Mouse (Mus musculus): ENCODE results near the gene Cpa3.

DNA sequence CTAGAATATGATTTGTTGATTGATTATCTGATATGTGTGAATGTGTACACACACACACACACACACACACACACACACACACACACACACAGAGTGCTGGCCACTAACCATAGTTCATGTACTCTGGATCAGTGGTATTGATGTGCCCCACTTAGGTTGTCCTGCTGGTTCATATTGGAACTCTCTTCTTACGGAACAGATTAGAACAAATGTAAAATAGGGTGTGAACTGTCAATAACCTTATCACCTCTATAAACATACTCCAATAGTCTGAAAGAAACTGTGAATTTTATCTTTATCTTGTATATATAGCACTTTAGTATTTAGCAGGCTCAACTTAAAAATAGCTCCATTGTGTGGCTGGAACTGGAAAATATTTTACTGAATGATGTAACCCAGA, 5.0 kb downstream of the Cpa3 start:
- TF ChIP-seq POLR2A (IDR thresholded peaks at IDR 0.05; ENCODE audit: borderline replicate concordance, insufficient read depth, low read length) (no peak), CTCF (IDR thresholded peaks at IDR 0.05; ENCODE audit: borderline replicate concordance, insufficient read depth, low read depth, low read length) (no peak)

Measured in cerebellum, adult 2 months (tissue).